Mouse (Mus musculus) adrenal gland, adult 2 months (tissue): ENCODE results near the gene Wdtc1. TPM values are rescaled to one million over a fixed set of nuclear protein-coding genes. Genes with fewer than 3 reads are reported as not detected.

Experiments
- DNase-seq: peaks from one replicate; pipeline ENCODE4 v3.0.0; 2021
- polyA plus RNA-seq: library from polyadenylated mRNA; depleted of rRNA; stranded (reverse); fragments of >200 nt; gene quantifications from 2 replicates; pipeline ENCODE4 v1.2.3, GENCODE M21; 2012
- total RNA-seq, 2 experiments: library from RNA; stranded (reverse); gene quantifications; 2 replicates each; pipeline ENCODE4 v1.2.3; 2021

The Wdtc1 gene
- total and polyA plus RNA-seq, 3 experiments = 56.3 to 83.0 (median 56.9) TPM

DNA sequence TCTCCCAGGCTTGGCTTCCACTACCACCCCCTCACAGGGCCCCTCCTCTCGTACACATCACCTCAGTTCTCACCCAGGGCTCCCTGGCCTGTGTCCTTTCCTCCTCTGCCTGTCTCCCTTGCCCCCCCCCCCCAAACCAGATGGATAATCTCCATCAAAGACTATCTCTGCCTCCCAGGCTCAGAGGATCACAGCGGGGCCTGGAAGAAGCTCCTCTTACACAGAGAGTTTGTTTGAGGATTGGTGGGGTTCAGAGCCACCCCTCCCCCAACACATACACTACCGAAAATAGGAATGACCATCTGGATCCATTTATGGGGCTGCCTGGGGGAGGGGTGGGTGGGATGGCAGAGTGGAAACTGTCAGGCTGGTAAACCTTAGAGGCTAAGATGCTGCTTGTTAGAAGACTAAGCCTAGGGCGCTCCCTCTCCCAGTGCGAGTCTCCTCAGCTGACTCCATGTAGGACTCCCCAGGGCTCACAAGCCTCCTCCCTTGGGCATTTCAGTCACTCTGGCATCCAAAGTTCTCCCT lies 71.3 kb downstream of the Wdtc1 start:
- no peak for DNase-seq

DNA sequence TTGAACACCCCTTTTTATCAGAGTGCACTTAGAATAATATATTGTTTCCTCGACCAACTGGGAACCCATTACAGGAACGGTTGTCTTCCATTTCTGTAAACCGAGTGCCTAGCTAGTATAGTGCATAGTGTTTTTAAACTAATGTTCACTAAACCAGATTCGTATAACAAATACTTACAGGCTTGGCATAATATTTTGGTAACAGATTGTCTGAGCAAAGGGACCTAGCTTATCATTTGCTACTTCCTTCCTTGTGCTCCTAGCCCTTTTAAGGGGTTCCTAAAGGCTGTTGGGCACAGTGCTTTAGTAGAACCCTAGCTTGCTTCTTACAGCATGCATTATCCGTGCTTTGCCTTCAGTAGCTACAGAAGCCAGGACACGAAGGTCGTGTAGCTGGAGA lies 71.8 kb downstream of the Wdtc1 start:
- no peak for DNase-seq

DNA sequence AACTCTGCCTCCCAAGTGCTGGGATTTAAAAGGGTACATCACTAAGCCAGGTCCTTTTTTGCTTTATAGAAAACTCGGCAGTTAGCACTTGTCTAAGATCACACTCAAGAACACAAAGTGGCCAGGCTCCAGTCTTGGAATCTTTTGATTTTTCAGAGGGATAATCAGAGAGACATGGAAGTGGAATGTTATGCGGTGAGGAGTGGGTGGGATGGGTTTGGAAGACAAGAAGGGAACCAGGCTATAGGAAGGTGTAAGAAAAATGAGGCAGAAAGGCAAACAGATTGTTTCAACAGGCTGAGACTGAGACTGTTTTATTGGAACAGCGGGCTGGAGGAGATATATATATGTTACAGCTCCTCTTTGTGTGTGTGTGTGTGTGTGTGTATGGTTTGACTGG lies 74.8 kb downstream of the Wdtc1 start:
- DNase-seq = no peak

DNA sequence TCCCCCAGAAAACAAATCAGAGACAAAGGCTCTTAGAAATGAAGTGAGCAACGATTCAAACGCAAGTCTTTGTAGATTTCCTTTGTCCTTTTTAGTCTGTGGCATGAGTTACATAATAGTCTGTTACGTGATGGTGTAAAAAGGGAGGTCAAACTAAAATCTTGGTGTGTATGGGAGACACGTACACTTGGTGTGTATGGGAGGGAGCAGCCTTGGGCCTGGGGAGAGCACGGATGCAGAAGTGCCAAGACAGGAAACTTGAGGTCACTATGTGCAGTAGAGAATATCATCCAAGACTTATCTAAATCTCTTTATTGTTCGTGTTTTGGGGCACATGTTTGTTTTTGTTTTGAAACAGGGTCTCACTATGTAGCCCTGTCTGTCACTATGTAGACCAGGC lies 75.2 kb downstream of the Wdtc1 start:
- no peak for DNase-seq

DNA sequence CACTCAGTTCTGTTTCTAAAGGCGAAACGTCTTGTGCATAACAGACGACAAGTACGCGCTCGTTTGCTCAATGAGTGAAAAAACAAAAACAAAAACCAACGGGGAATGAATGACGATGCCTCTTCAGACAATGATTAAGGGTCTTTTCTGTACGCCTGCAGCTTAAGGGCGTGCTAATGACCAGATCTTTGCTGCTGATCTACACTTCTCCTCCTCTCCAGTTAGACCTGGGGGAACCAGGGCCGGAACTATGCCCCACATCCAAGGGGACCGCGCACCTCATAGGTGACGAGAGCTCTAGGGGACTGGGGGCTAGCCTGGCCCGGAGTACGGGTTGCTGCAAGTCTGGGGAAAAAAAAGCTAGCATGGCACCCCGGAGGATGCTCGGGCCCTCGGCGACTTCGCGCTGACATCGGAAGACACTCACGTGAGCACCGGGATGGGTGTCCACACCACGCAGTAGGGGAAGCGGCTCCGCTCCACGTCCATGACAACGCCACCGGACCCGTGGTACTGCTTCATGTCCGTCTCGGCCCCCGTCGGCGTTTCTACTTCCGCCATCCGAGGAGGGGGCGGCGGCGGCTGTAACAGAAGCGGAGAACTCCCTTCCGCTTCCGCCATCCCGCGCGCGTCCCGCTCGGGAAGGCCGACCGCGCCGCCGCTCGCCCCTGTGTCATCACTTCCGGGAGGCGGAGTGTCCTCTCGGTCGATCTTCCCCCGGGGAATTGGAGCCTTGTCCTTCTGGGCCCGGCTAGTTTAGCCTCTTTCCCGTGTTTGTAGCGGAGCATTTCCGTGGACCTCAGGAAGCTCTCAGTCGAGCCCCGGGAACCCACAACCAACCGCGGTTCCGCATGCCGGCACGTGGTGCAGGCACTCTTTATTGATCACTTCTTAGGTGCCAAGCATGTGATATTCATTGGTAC lies 75.9 kb downstream of the Wdtc1 start, which contains the start of gene Tmem222:
TSS of gene Tmem222 (minus strand) at position 689 of the 923 bp plus-strand sequence.
- peak; percentile 97 for DNase-seq

DNA sequence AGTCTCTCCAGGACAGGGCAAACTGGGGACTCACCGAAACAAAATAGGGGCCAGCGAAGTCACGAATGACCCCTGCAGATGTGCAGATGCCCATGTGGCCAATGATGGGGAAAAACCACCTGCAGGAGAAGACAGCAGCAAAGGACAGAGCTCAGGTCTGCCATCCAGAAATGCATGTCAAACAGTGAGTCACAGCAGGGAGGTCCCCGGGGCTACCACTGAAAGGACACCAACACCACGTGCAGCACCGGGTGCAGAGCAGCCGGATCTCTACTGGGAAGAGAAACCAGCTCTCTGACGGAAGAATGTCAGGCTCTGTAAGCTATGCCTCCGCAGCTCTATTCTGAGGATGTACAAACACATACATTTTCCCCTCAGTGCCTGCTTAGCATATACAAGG lies 82.4 kb downstream of the Wdtc1 start:
- DNase-seq = peak; percentile 61

DNA sequence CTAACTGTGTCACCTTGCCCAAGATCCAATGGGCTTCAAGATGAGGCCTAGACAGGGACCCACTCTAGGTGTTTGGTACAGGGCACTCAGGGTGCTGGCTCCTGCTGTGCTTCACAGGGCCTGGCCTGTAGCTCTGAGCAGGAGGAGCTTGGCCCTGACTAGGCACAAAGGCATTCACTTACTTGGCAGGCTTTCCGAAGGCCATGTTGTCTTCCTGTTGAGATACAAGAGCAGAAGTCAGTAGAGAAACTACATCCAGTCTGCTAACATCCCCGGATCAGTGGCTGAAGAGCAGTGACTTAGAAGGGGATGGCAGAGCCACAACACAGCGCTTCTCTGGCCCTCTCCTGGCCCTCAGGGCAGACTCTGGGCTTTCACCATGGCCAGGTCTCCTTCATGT lies 83.7 kb downstream of the Wdtc1 start:
- peak; percentile 90 for DNase-seq

DNA sequence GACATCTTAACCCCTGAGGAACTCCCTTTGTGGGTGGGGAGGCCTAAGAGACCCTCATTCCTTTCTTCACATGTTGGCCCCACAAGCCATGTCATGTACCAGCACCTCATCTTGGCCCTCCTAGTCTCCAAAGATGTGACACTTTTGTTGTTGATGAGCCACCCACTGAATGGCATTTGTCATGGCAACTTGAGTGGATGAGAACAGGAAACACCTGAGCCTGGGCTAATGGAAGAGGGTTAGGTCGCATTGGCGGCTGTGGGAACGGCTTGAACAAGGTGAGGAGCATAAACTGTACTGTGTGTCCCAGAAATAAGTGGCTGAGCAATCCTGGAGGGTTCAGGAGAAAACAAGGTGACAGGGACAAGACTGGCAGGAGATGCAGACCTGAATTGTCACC lies 84.3 kb downstream of the Wdtc1 start:
- no peak for DNase-seq

DNA sequence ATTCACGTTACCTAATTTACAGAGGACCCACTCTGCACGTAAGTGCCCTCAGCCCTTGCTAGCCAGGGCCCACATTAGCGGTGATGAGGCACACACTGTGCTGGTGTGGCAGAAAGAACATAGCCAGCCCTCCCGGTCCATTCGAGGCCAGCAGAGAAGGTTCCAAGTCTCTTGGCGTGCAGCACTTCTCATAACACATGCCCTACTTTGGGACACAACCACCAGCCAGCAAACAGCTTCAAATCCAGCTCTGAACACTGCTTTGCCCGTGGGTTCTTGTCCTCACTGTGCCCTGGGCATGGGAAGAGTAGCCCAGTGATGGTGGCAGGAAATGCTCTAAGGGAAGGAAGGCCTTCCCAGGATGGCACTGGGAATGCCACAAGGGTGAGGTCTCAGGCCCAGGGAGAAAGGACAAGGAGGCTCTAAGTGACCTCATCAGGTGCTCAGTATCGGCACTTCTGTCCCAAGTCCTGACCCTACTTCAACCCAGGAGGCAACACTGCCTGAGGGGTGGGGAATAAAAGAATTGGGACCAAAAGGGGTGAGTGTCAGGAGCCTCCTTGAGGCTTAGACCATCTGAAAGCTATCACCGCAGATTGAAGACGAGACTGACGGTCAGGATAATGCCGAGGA lies 86.9 kb downstream of the Wdtc1 start:
- DNase-seq = no peak

DNA sequence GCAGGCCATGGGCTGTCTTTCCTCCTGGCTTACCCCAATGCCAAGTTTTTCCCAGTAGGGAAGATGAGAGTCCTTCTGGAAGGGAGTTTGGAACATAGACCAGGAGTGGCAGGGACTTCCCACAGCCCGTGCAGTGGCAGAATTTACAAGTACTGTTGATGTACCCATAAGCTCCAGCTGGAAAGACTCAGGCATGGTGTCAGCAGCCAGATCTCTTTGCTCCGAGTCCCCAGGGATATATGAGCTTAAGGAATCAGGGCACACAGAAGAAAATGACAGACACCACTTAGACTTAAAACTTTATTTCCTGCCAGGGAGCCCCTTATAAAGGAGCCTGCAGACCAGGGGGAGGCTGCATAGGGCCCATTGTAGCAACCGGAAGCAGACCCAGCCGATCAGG lies 87.5 kb downstream of the Wdtc1 start:
- no peak for DNase-seq

DNA sequence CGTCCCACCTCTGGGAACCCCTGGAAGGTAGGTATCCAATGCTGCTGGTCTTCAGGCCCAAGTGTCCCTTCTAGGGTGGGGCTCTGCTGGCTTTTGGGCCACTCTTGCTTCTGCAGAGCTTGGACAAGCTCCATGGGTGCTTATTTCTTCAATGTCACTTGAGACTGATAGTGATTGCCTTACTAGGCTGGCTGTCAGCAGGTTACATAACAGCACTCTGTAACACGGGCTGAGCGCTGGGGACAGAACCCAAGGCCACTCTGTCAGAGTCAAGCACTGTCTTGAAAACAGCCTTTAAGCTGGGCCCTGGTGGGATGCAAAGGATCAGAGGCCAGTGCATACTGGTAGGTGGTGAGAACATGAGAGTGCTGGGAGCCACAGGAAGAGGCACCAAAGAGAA lies 88.0 kb downstream of the Wdtc1 start:
- DNase-seq = peak; percentile 72

DNA sequence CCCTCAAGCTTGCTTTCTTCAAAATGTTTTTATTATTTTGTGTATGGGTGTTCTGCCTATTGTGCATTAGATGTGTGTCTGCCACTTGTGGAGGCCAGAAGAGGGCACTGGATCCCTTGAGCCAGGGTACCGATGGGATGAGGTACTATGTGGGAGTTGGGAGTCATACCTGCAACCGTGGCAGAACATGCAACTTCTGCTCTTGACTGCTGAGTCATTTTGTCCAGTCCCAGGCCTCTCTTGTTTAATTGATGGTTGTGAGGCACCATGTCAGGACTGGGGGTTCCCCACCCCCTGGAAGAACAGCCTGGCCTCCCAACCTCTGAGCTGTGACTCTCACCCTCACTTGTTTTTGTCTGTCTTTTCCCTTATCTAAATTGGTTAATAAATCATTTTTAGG lies 88.7 kb downstream of the Wdtc1 start:
- DNase-seq = no peak

DNA sequence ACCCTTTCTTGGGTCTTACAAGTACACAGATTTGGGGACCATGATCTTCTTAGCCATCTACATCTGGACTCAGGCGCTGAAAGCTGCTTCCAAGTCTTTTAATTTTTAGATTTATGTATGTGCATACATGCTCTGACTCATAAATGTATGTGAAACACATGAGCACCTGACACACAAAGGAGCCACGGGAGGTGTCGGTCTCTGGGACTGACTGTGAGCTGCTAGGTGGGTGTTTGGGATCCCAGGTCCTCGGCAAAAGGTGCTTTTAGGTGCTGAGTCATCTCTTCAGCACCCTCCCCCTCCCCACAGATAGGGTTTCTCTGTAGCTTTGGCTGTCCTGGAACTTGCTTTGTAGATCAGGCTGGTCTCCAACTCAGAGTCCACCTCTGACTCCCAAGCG lies 89.5 kb downstream of the Wdtc1 start:
- no peak for DNase-seq

DNA sequence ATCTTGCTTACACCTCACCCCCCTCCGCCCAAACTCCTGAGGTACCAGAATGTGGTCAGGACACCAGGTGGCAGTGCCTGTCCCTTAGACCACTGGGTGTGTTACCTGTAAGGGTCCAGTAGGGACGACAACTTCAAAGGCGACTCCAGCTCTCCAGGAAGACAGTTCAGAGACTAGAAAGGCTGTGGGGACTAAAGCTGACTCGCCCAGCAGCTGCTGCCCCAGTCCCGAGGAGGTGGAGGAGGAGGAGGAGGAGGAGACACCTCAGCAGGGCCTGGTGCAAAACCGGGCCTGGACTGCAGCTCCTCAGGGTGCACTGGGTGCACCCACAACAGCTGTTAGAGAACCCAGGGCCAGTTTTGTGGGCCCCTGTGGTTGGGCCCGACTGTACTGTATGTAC lies 90.4 kb downstream of the Wdtc1 start, which contains the start of gene Sytl1:
TSS of gene Sytl1 (minus strand) at position 232 of the 400 bp plus-strand sequence.
- DNase-seq = no peak

DNA sequence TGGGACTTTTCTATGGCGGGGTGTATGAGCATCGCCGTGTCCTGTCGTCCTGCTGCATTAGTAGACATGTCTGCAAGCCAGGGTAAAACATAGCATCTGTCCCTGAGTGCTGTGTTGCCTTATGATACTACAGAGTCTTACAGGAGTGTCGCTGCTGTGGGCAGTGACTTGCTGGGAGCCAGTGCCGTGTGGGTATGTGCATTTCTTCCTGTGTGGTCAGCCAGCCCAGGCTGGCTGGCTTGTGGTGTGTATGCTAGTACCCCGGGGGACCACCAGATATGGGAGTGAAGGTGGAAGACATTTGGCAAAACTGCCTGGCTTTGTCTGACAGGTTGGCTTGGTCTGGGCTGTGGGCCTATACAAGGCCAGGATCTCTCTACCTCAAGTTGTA lies 90.9 kb downstream of the Wdtc1 start:
- no peak for DNase-seq

DNA sequence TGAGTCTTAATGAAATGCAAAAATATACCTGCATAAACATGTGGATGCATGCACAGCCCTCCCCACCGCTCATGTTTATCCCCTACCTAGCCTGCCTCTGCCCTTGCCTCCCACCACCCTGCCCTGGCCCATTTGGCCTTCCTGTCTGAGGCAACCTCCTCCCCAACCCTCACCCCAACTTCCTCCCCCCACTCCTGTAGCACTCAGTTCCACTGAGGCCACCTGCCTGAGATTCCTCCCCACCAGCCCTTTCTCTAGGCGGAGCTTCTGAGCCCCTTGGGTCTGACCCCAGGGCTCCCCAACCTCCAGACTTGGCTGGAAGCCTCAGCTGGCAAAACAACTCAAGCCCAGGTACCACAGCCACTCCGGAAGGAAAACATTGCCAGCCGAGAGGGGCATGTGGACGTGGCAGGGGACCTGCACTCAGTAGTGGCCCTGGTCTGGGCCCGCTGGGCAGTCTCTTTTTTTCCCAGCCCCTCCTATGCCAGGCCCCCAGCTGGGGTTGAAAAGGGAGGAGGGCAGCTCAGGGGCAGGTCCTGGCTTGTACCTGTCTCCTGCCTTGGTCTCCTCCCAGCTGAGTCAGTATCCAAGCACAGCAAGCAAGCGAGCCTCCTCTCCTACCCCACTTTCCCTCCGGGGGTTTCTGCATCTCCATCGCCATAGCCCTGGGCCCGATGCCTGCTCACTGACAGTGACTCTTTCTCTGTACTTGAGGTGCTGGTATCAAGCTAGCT lies 91.5 kb downstream of the Wdtc1 start:
- DNase-seq = no peak

DNA sequence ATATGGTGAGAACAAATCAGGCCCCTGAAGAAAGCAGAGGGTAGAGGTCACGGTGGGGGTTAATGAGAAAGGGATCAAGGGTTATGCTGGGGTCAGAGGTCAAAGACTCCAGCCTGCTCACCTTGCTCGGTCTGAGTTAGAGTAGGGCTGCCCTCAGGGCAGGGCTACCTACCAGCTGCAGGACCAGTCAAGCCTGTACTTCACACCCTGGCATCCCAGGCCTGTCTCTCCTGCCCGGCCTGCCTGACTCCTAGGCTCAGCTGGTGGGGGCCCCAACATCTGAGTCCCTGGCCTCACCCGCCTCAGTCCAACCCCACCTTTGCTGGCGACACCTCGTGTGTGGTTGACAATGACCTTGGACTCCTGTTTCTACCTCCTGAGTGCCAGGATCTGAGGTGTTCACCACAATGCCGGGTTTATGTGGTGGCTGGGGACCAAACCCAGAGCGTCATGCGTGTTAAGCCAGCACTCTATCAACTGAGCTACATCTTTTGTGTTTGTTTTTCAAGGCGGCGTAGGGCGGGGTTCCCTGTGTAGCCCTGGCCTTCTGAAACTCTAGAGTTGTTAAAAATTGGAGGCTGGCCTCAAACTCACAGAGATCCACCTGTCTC lies 95.4 kb downstream of the Wdtc1 start:
- no peak for DNase-seq

DNA sequence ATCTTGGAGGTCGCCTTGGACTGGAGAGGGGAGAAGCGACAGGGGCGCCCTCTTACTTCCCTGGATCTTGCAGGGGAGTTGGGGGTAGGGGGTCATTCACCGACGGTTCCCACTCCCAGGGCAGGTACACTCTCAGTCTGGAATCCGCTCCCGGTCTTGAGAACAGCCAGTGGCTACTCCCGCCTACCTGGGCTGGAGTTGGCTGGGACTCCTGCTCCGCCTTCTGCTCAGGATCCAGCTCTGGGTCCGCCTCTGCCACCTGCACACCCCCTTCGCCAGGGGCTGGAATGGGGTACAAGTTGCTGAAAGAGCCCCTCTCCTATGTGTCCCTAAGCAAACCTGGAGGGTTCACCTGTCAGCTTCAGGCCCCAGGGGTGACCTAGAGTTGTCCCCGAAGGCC lies 96.1 kb downstream of the Wdtc1 start:
- DNase-seq = no peak

DNA sequence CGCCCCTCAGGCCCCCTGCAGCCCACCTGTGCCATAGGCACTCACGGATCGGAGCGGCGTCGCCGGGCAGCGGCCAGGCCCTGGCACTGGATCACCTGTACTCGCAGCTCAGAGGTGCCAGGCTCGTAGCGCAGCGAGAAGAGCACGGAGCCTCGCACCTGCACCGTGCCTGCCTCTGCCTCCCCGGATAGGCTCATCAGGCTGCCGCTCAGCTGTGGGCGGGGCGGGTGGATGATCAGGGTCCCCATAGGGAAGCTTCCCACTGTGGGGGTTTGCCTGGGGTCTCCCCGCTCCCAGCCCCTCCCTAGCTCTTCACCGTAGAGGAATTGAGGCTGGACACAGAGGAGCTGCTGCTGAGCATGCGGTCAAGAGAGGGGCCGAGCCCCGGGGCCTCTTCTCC lies 96.5 kb downstream of the Wdtc1 start:
- no peak for DNase-seq

DNA sequence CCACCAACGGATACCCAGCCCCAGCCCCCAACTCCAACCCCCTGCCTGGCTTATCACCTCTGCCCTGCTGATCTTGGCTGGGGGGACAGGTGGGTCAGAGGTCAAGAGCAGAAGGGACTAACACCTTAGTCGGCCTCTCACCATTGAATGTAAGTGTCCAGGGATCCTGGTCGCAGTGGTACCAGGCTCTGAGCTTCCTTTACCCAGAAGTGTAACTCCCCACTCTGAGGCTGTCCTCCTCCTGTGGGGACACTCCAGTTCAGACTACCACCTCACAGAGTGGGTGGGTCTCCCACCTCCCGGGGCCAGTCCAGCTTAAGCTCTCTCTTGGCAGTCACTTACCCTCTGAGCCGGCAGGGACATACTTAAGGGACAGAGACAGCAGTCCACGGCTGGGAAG lies 97.9 kb downstream of the Wdtc1 start:
- DNase-seq = no peak

DNA sequence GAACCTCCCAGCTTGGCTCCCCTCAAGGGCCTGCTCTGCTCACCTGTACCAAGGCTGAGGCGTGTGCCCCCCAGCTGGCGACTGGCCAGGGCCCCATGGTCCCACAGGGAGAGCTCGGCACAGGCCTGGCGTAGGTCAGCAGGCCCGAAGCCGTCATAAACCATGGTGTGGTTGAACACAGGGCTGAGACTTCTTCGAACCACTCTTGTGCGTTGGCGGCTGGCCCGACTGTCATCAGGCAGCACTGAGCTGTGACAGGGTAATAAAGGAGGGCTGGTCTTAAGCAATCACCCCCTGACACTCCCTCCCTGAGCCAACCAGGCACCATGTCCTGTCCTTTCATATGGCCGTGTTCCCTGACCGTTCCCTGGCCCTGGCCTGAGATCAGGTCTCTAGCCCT lies 99.9 kb downstream of the Wdtc1 start:
- DNase-seq = no peak

DNA sequence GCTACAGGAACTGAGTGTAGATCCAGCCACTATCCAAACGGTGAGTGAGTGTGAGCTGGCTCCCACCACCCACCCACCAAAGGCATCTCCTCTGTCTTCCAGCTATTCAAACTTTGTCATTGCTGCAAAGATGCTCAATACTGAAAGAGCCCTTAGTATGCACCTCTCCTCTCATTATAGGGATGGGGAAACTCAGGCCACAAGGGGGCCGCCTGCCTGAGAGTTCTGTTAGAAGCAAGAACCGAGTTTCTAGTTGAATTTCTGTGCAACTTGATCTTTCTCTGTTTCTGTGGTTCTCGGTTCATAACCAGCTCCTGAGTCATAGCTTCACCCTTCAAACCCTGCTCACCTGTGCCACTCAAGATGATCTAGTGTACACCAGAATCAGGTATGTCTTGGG lies 101.2 kb downstream of the Wdtc1 start:
- DNase-seq = no peak
